Comparison of ENCODE assay signal across 25 mouse cellular contexts in genomic region chr9:46256658-46257385, GRCm38 (mm10). TPM values are rescaled to one million over a fixed set of nuclear protein-coding genes. Genes with fewer than 3 reads are reported as not detected.
DNase-seq lines count a peak whose midpoint lies in the region; ATAC-seq and TF ChIP-seq lines count a peak whose summit lies in the region.
"Had no signal": no experiment of that assay in that cellular context is flagged by ENCODE, and none has a peak within 500 bp of the region (broad histone marks: within the 10 kb centered on the region; RNA-seq: fewer than 3 reads in every experiment).

No protein-coding gene starts in this region.

- H3K27me3 ChIP-seq in heart, adult 2 months (ENCODE audit: control insufficient read depth, insufficient read depth, low read length) = no peaks in the 10 kb centered on the region
- no peaks in the 10 kb centered on the region for H3K27me3 ChIP-seq in liver, postnatal 0 days (ENCODE audit: insufficient read depth, low read length)
- H3K27me3 ChIP-seq in liver, embryonic 11.5 days (replicated peaks; ENCODE audit: control insufficient read depth, insufficient read depth, low read length) = no peaks in the 10 kb centered on the region
- H3K27me3 ChIP-seq in thymus, adult 2 months (ENCODE audit: control insufficient read depth, insufficient read depth, low read length) = no peaks in the 10 kb centered on the region
- H3K27me3 ChIP-seq: forebrain, embryonic 13.5 days; hindbrain, embryonic 15.5 days; neural tube, embryonic 13.5 days; stomach, embryonic 15.5 days had no signal

- no peaks in the 10 kb centered on the region for H3K79me2 ChIP-seq in heart, adult 2 months (replicated peaks; ENCODE audit: control insufficient read depth, insufficient read depth, low read length)

- H3K36me3 ChIP-seq in heart, adult 2 months (ENCODE audit: control insufficient read depth, insufficient read depth, low read length) = no peaks in the 10 kb centered on the region
- no peaks in the 10 kb centered on the region for H3K36me3 ChIP-seq in liver, postnatal 0 days (replicated peaks; ENCODE audit: insufficient read depth, low read length)
- H3K36me3 ChIP-seq in liver, embryonic 11.5 days (ENCODE audit: control insufficient read depth, insufficient read depth, low read length) = no peaks in the 10 kb centered on the region
- no peaks in the 10 kb centered on the region for H3K36me3 ChIP-seq in thymus, adult 2 months (ENCODE audit: control insufficient read depth, insufficient read depth, low read length)
- H3K36me3 ChIP-seq: embryonic facial prominence, embryonic 10.5 days; G1E; hindbrain, embryonic 15.5 days; limb, embryonic 10.5 days; midbrain, embryonic 15.5 days; neural tube, embryonic 13.5 days; stomach, embryonic 15.5 days had no signal

- TF ChIP-seq CTCF in heart, adult 2 months (IDR thresholded peaks at IDR 0.05) = no peak
- TF ChIP-seq CTCF in liver, postnatal 0 days (IDR thresholded peaks at IDR 0.05; ENCODE audit: low read depth) = no peak
- TF ChIP-seq CTCF in thymus, adult 2 months (IDR thresholded peaks at IDR 0.05; ENCODE audit: borderline replicate concordance, control insufficient read depth, extremely low read depth, insufficient read depth, low read length, poor library complexity) = no peak

- DNase-seq in heart, adult 2 months = no peak
- DNase-seq in heart, postnatal 10 days = no peak
- DNase-seq in liver, postnatal 0 days = peak; percentile 82
- no peak for DNase-seq in liver, embryonic 11.5 days (ENCODE audit: low spot score)
- DNase-seq in adrenal gland, postnatal 25 days = peak; percentile 28
- DNase-seq in cerebellum, adult 9-11 months = no peak
- no peak for DNase-seq in thymus, adult 2 months
- DNase-seq: cerebellum, adult 11 months; cerebellum, postnatal 36 days; right cerebral cortex, postnatal 14 days had no signal

- no peak overlapping the region for H3K4me2 ChIP-seq in liver, postnatal 0 days (ENCODE audit: low read depth, low read length)
- H3K4me2 ChIP-seq in liver, embryonic 11.5 days = no peak overlapping the region
- H3K4me2 ChIP-seq: forebrain, embryonic 13.5 days; hindbrain, embryonic 15.5 days; midbrain, embryonic 15.5 days; neural tube, embryonic 13.5 days; stomach, embryonic 15.5 days had no signal

- TF ChIP-seq POLR2A in heart, adult 2 months (IDR thresholded peaks at IDR 0.05; ENCODE audit: insufficient read depth, low read depth, low read length) = no peak
- no peak for TF ChIP-seq POLR2A in thymus, adult 2 months (IDR thresholded peaks at IDR 0.05; ENCODE audit: control insufficient read depth, extremely low read depth, insufficient read depth, low read length, poor library complexity)

- no peak overlapping the region for H3K4me3 ChIP-seq in heart, adult 2 months
- H3K4me3 ChIP-seq in liver, postnatal 0 days (ENCODE audit: low read depth, low read length) = no peak overlapping the region
- no peak overlapping the region for H3K4me3 ChIP-seq in liver, embryonic 11.5 days (ENCODE audit: low read depth, low read length)
- H3K4me3 ChIP-seq in thymus, adult 2 months (ENCODE audit: control insufficient read depth, insufficient read depth, low read length) = no peak overlapping the region
- H3K4me3 ChIP-seq: embryonic facial prominence, embryonic 10.5 days; forebrain, embryonic 13.5 days; hindbrain, embryonic 15.5 days; limb, embryonic 10.5 days; midbrain, embryonic 15.5 days; neural tube, embryonic 13.5 days; stomach, embryonic 15.5 days had no signal

- intact Hi-C loops in heart, adult 2 months (cut with DNase I) = no loop called here
- intact Hi-C loops in heart, postnatal 10 days (cut with DNase I) = no loop called here

- no peak for TF ChIP-seq EP300 in heart, adult 2 months (IDR thresholded peaks at IDR 0.05; ENCODE audit: insufficient read depth, low read depth, low read length)
- TF ChIP-seq EP300 in liver, postnatal 0 days (IDR thresholded peaks at IDR 0.05; ENCODE audit: low read depth) = peak; percentile 91

- H3K4me1 ChIP-seq in heart, adult 2 months (ENCODE audit: control insufficient read depth, insufficient read depth, low read length) = peaks cover 2% of the 10 kb centered on the region; the same call in 1 of the 2 replicates
- H3K4me1 ChIP-seq in liver, postnatal 0 days (ENCODE audit: insufficient read depth) = peaks cover 23% of the 10 kb centered on the region
- H3K4me1 ChIP-seq in liver, embryonic 11.5 days (replicated peaks; ENCODE audit: control insufficient read depth, insufficient read depth, low read length) = no peaks in the 10 kb centered on the region
- no peaks in the 10 kb centered on the region for H3K4me1 ChIP-seq in thymus, adult 2 months (replicated peaks; ENCODE audit: control insufficient read depth, insufficient read depth, low read length)
- H3K4me1 ChIP-seq: forebrain, embryonic 13.5 days; hindbrain, embryonic 15.5 days; midbrain, embryonic 15.5 days; neural tube, embryonic 13.5 days; stomach, embryonic 15.5 days had no signal

- H3K9ac ChIP-seq in heart, adult 2 months (ENCODE audit: low read depth, low read length) = no peak overlapping the region
- no peak overlapping the region for H3K9ac ChIP-seq in liver, postnatal 0 days (replicated peaks)
- H3K9ac ChIP-seq in liver, embryonic 11.5 days (ENCODE audit: low read depth, low read length) = no peak overlapping the region
- H3K9ac ChIP-seq: forebrain, embryonic 13.5 days; hindbrain, embryonic 15.5 days; midbrain, embryonic 15.5 days; neural tube, embryonic 13.5 days; stomach, embryonic 15.5 days had no signal

- H3K27ac ChIP-seq in heart, adult 2 months = peak overlapping the region; percentile 33
- H3K27ac ChIP-seq in liver, postnatal 0 days (ENCODE audit: low read depth) = peak overlapping the region; percentile 92
- H3K27ac ChIP-seq in liver, embryonic 11.5 days (ENCODE audit: low read depth, low read length) = no peak overlapping the region
- H3K27ac ChIP-seq in thymus, adult 2 months (ENCODE audit: control insufficient read depth, insufficient read depth, low read length) = no peak overlapping the region
- H3K27ac ChIP-seq: embryonic facial prominence, embryonic 10.5 days; forebrain, embryonic 13.5 days; hindbrain, embryonic 15.5 days; kidney, postnatal 0 days; limb, embryonic 10.5 days; midbrain, embryonic 15.5 days; neural tube, embryonic 13.5 days; stomach, embryonic 15.5 days had no signal

- peak; percentile 91 for ATAC-seq in liver, postnatal 0 days
- ATAC-seq in liver, embryonic 11.5 days (replicated peaks; ENCODE audit: low FRiP score) = no peak
- 0 out of 2 replicates have a peak, but pooled peaks have one; percentile 27 for ATAC-seq in monocyte, adult 5-6 weeks (replicated peaks; ENCODE audit: insufficient number of reproducible peaks, low FRiP score, low TSS enrichment, poor library complexity, severe bottlenecking)
- ATAC-seq: forebrain, embryonic 13.5 days; intestine, postnatal 0 days; midbrain, embryonic 15.5 days had no signal

- H3K9me3 ChIP-seq in liver, postnatal 0 days (ENCODE audit: low read length) = no peaks in the 10 kb centered on the region
- H3K9me3 ChIP-seq in liver, embryonic 11.5 days (ENCODE audit: control insufficient read depth, low read length) = no peaks in the 10 kb centered on the region
- H3K9me3 ChIP-seq: embryonic facial prominence, embryonic 10.5 days; forebrain, embryonic 13.5 days; G1E; hindbrain, embryonic 15.5 days; limb, embryonic 10.5 days; midbrain, embryonic 15.5 days; neural tube, embryonic 13.5 days; stomach, embryonic 15.5 days had no signal

- WGBS in heart, adult 2 months = 70% methylated on average over 10 of the region's 10 CpGs
- 56% methylated on average over 10 of the region's 10 CpGs for WGBS in liver, postnatal 0 days (ENCODE audit: insufficient replicate concordance)
- 82% methylated on average over 10 of the region's 10 CpGs for WGBS in liver, embryonic 11.5 days
- WGBS in thymus, adult 2 months = 94% methylated on average over 10 of the region's 10 CpGs

RNA-seq across cellular contexts. Expression of gene Apoa5, which starts 11.6 kb away (rescaled TPM):
- not detected for total RNA-seq in heart, adult 2 months (2021)
- polyA plus RNA-seq in heart, adult 2 months (2012; rRNA removed) = 0.47 TPM in 1 of 2 replicates, not detected in the other
- not detected for total RNA-seq in heart, postnatal 10 days (2021)
- 771 and 869 TPM in 2 replicates for polyA plus RNA-seq in liver, postnatal 0 days (2015; fragmentation: Nextera tagmentation; extraction: Ambion mirVana)
- 0.21 and 0.38 TPM in 2 replicates for polyA plus RNA-seq in liver, embryonic 11.5 days (2014; fragmentation: Nextera tagmentation; extraction: Ambion mirVana)
- total RNA-seq in adrenal gland, postnatal 25 days (2021) = 5.9 TPM in 1 of 2 replicates, not detected in the other
- total RNA-seq in monocyte, adult 5-6 weeks (2017) = not detected in 3 replicates
- polyA plus RNA-seq in thymus, adult 2 months (2012; rRNA removed) = 0.09 and 3.4 TPM in 2 replicates
- total RNA-seq: layer of hippocampus, adult 18-20 months had no signal
- polyA plus RNA-seq: embryonic facial prominence, embryonic 10.5 days; forebrain, embryonic 13.5 days; G1E; heart, embryonic 14.5 days; hindbrain, embryonic 15.5 days; macrophage; midbrain, embryonic 15.5 days; neural tube, embryonic 13.5 days had no signal

RNA-seq across cellular contexts. Expression of gene Zpr1, which starts 16.0 kb away (rescaled TPM):
- total RNA-seq in heart, adult 2 months (2021) = 10 to 100 TPM; 19.8 to 21.4 TPM
- polyA plus RNA-seq in heart, adult 2 months (2012; rRNA removed) = 12.0 and 15.1 TPM in 2 replicates
- 10 to 100 TPM; 22.1 to 22.8 TPM for total RNA-seq in heart, postnatal 10 days (2021)
- 20.6 and 21.8 TPM in 2 replicates for polyA plus RNA-seq in liver, postnatal 0 days (2015; fragmentation: Nextera tagmentation; extraction: Ambion mirVana)
- polyA plus RNA-seq in liver, embryonic 11.5 days (2014; fragmentation: Nextera tagmentation; extraction: Ambion mirVana) = 92.6 and 96.7 TPM in 2 replicates
- total RNA-seq in adrenal gland, postnatal 25 days (2021) = 57.1 and 84.5 TPM in 2 replicates
- 29.9 to 42.5 TPM (median 32.2 TPM) in 3 replicates for total RNA-seq in monocyte, adult 5-6 weeks (2017)
- polyA plus RNA-seq in thymus, adult 2 months (2012; rRNA removed) = 25.9 and 28.7 TPM in 2 replicates

RNA-seq across cellular contexts. Expression of gene Apoa4, which starts 16.3 kb away (rescaled TPM):
- not detected for total RNA-seq in heart, adult 2 months (2021)
- polyA plus RNA-seq in heart, adult 2 months (2012; rRNA removed) = 0.09 and 0.10 TPM in 2 replicates
- total RNA-seq in heart, postnatal 10 days (2021) = not detected
- polyA plus RNA-seq in liver, postnatal 0 days (2015; fragmentation: Nextera tagmentation; extraction: Ambion mirVana) = 256 and 423 TPM in 2 replicates
- not detected in 2 replicates for polyA plus RNA-seq in liver, embryonic 11.5 days (2014; fragmentation: Nextera tagmentation; extraction: Ambion mirVana)
- 1.00 TPM in 1 of 2 replicates, not detected in the other for total RNA-seq in adrenal gland, postnatal 25 days (2021)
- total RNA-seq in monocyte, adult 5-6 weeks (2017) = not detected in 3 replicates
- polyA plus RNA-seq in thymus, adult 2 months (2012; rRNA removed) = 6.9 and 8.2 TPM in 2 replicates
- total RNA-seq: G1E; layer of hippocampus, adult 18-20 months had no signal
- polyA plus RNA-seq: embryonic facial prominence, embryonic 10.5 days; G1E; heart, embryonic 14.5 days; hindbrain, embryonic 15.5 days; limb, embryonic 10.5 days; macrophage had no signal

RNA-seq across cellular contexts. Expression of gene Apoc3, which starts 21.4 kb away (rescaled TPM):
- total RNA-seq in heart, adult 2 months (2021) = not detected
- polyA plus RNA-seq in heart, adult 2 months (2012; rRNA removed) = 1.4 and 3.3 TPM in 2 replicates
- not detected for total RNA-seq in heart, postnatal 10 days (2021)
- 453 and 541 TPM in 2 replicates for polyA plus RNA-seq in liver, postnatal 0 days (2015; fragmentation: Nextera tagmentation; extraction: Ambion mirVana)
- polyA plus RNA-seq in liver, embryonic 11.5 days (2014; fragmentation: Nextera tagmentation; extraction: Ambion mirVana) = 1.4 and 4.2 TPM in 2 replicates
- total RNA-seq in adrenal gland, postnatal 25 days (2021) = 2.2 and 32.9 TPM in 2 replicates
- not detected in 3 replicates for total RNA-seq in monocyte, adult 5-6 weeks (2017)
- 6.5 and 22.7 TPM in 2 replicates for polyA plus RNA-seq in thymus, adult 2 months (2012; rRNA removed)
- total RNA-seq: gastrocnemius, postnatal 4 days had no signal
- polyA plus RNA-seq: embryonic facial prominence, embryonic 10.5 days; forebrain, embryonic 13.5 days; G1E; heart, embryonic 14.5 days; hindbrain, embryonic 15.5 days; limb, embryonic 10.5 days; macrophage; midbrain, embryonic 15.5 days; neural tube, embryonic 13.5 days had no signal

RNA-seq across cellular contexts. Expression of gene Bud13, which starts 26.0 kb away (rescaled TPM):
- total RNA-seq in heart, adult 2 months (2021) = 1 to 10 TPM; 7.1 to 7.4 TPM
- polyA plus RNA-seq in heart, adult 2 months (2012; rRNA removed) = 5.6 and 6.1 TPM in 2 replicates
- total RNA-seq in heart, postnatal 10 days (2021) = 10 to 100 TPM in 1 of 2 experiments, 1 to 10 TPM in 1; 8.0 to 11.6 TPM
- 4.0 TPM in 2 replicates for polyA plus RNA-seq in liver, postnatal 0 days (2015; fragmentation: Nextera tagmentation; extraction: Ambion mirVana)
- 20.7 and 22.4 TPM in 2 replicates for polyA plus RNA-seq in liver, embryonic 11.5 days (2014; fragmentation: Nextera tagmentation; extraction: Ambion mirVana)
- total RNA-seq in adrenal gland, postnatal 25 days (2021) = 11.4 and 12.0 TPM in 2 replicates
- 17.8 to 28.9 TPM (median 25.2 TPM) in 3 replicates for total RNA-seq in monocyte, adult 5-6 weeks (2017)
- polyA plus RNA-seq in thymus, adult 2 months (2012; rRNA removed) = 19.9 and 22.7 TPM in 2 replicates

Comparison
In these comparisons a context has a peak if more than half of its experiments do, and no peak if none do; other contexts are left out.
1. DNase-seq: peak in liver, postnatal 0 days (single experiment) and adrenal gland, postnatal 25 days (single experiment); none in heart, adult 2 months (0 of 2), heart, postnatal 10 days (0 of 2), liver, embryonic 11.5 days (single experiment), cerebellum, adult 9-11 months (single experiment) and thymus, adult 2 months (single experiment).
2. H3K27ac ChIP-seq: peak in heart, adult 2 months (single experiment) and liver, postnatal 0 days (single experiment); none in liver, embryonic 11.5 days (single experiment) and thymus, adult 2 months (single experiment).